Mouse (Mus musculus) G1E (cell line): Measurements from ENCODE around the gene Scaf1.

Experiments
- CTCF ChIP-seq: IDR thresholded peaks from 2 replicates; pipeline ENCODE4 v1.5.1; 2012; ENCODE audit warnings: low read depth, low read length, inconsistent platforms, mixed read lengths
- GATA1 ChIP-seq: IDR thresholded peaks from 2 replicates; pipeline ENCODE4 v1.6.1; 2012; ENCODE audit warnings: borderline replicate concordance, low read length, inconsistent platforms, mixed read lengths
- TAL1 ChIP-seq: conservative IDR thresholded peaks from 2 replicates; pipeline ENCODE4 v1.6.1; 2012; ENCODE audit warnings: low read depth, low read length, inconsistent platforms, mixed read lengths

- no peak for TF ChIP-seq CTCF
- TF ChIP-seq GATA1 = no peak
- no peak for TF ChIP-seq TAL1
Observed at GRCm38 (mm10) chr7:45056329-45056971, 40.3 kb upstream of the Scaf1 start.
